Mouse (Mus musculus): ENCODE results near the gene Nfatc3.

Nfatc3 gene

DNA sequence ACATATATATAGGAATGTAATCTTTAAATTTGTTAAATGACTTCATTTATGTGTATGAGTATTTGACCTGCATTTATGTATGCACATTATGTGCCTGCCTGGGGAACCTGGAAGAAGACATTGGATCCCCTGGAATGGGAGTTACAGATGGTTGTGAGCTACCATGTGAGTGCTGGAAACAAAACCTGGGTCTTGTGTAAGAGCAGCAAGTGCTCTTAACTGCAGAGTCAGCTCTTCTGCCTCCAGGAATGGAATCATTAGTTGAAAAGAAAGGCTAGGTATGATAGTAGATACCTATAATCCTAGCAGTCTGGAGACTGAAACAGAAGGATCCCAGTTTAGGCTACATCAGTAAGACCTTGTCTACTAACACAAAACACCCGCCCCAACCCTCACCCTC lies 67.4 kb downstream of the Nfatc3 start:
- DNase-seq (ENCODE audit: low spot score in 2 of 2) = no peak

GRCm38 (mm10) chr8:106127054-106127453 lies 68.4 kb downstream of the Nfatc3 start:
- DNase-seq (ENCODE audit: low spot score in 2 of 2) = no peak

DNA sequence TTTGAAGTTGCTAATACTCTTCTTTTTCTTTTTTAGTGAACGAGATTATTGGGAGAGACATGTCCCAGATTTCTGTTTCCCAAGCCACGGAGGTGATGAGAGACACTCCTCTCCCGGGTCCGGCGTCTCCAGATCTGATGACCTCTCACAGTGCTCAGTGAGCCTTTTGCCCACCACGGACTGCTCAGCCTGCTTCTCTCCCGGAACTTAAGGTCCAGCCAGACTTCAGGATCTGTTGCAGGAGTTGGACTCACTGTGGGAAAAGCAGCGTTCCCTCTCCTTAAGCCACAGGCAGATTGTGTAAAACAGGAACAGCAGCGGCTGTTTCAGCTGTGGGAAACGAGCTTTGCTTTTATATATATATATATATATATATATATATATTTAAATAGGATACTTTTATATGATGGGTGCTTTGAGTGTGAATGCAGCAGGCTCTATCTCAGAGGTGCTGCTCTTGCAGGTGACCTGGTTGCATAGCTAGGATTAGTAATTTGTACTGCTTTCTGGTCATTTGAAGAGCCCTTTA lies 69.3 kb downstream of the Nfatc3 start:
- DNase-seq (ENCODE audit: low spot score in 2 of 2) = peak; percentile 35 to 44

- DNase-seq (ENCODE audit: low spot score in 2 of 2) = no peak
These were observed 70.7 kb downstream of the Nfatc3 start for GRCm38 (mm10) chr8:106129232-106129930.

GRCm38 (mm10) chr8:106129997-106130396 lies 71.4 kb downstream of the Nfatc3 start:
- DNase-seq (ENCODE audit: low spot score in 2 of 2) = no peak

DNA sequence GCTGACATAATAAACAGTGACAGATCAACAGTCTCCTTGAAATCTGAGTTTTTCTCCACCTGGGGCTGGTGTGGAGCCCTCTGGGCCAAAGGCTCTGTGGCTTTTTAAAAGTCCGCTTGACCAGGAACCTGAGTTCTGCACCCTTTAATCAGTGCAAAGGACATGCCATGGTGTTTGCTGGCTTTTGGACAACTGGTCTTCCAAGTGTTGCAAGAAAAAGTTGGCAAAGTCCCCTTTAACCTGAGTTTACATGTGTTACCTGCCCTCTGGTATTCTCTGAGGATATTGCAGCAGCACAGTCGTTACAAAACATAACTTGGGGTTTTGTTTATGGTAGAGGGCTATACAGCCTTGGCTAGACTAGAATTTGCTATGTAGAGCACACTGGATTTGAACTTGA lies 71.9 kb downstream of the Nfatc3 start:
- no peak for DNase-seq (ENCODE audit: low spot score in 2 of 2)

GRCm38 (mm10) chr8:106131021-106131420 lies 72.4 kb downstream of the Nfatc3 start:
- DNase-seq (ENCODE audit: low spot score in 2 of 2) = no peak

DNA sequence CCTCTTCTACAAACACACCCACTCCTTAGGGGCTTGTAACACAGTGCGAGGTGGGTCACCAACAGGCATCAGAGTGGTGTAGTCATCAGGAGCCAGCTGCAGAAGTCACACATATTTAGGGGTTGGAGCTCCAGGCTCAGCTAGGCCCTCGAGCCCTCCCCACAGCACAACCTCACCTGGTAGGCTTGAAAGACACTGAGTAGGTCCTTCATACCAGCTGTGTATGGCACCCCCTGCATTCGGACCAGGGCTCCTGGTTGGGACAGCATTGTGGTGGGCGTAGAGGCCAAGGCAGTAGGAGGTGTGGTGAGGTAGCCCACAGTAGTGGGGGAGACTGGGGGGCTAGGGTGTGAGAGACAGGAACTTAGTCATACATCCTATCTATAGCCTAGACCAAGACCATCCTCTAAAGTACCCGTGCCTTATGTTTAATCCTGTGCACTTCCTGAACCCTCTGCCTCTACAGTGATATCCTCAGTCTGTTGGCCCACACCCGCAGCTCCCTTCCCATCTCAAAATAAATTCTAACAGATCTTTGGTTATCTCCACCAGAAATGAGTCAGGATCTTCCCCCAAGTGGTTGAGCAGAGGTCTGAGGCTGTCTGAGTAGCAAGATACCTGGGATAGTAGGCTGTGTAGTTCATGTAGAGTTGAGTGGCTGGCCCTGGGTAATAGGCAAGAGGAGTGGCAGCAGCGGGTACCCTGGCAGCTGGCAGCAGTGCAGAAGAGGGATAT lies 73.0 kb downstream of the Nfatc3 start:
- no peak for DNase-seq (ENCODE audit: low spot score in 2 of 2)

DNA sequence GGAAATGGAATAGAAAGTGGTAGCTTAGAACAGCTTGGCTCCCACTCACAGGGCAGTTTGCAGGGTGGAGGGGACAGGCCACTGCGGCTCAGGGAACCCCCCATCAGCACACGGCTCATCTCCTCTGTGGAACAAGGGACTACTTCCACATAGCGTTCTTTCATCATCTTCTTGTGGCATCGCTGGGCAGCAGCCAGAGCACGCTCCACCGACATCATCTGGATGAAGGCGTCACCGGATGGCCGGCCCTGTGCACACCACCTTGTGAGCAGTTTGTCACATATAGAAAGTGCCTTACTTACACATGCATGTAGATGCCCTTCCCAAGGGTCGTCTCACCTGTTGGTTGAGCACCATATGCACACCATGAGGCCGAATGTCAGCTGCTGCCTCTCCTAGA lies 73.7 kb downstream of the Nfatc3 start:
- DNase-seq (ENCODE audit: low spot score in 2 of 2) = no peak

- no peak for DNase-seq (ENCODE audit: low spot score in 2 of 2)
These were observed 74.9 kb downstream of the Nfatc3 start for GRCm38 (mm10) chr8:106133526-106133925.

- DNase-seq (ENCODE audit: low spot score in 2 of 2) = no peak
These were observed 75.3 kb downstream of the Nfatc3 start for GRCm38 (mm10) chr8:106133946-106134345.

DNA sequence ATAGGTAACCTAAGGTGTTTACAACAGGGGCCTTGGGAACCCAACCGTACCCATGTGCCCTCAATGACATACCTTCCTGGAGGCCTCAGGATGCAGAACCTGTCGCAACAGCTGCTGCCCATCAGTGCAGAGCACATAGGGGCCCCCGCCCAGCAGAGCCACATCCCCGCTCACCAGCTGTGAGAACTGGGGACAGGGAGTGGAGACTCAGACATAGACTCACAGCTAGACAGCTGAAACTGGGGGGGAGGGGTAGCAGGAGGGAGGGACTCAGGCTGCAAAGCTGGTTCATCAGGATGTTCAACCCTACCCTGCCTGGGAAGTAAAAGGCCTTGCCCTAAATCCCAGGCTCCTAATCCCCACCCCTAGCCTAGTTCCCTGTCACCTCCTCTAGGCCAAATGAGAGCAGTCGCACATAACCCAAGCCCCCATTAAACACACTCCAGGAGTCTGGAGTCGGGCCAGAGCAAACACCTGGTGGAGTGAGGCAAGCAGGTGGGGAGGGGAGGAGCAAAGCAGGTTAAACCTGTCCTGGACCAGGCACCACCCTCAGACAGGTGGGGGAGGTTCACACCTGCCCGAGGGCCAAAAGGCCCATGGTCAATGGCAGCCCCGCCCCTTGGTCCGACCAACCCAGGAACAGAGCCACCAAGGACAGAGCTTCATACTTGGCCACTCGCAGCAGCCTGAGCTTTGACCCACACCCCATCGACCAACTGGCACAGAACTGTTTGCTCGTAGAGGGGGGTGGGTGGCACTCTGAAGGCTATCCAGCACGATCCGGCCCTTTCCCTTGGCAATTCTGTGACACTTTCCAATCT lies 76.3 kb downstream of the Nfatc3 start:
- peak in 1 of 2 experiments; percentile 51 for DNase-seq (ENCODE audit: low spot score in 2 of 2)

DNA sequence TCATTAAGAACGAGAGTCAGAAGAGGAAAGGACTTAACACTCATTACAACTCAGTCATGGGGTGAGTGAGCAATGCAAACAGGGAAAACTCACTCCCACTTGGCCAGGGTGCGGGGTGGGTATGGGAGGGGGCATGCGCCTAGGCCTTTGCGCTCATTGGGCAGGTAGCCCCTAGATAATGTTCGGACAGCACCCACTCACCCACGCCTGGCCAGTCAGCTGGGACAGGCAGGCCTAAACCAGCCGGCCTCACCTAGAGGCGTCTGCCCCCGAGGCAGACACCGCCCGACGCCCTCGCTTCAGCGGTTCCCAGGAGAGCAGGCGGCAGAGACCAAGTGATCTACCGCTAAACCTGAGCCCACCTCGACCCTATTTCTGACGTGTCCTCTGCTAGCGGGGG lies 77.0 kb downstream of the Nfatc3 start:
- DNase-seq (ENCODE audit: low spot score in 2 of 2) = no peak

DNA sequence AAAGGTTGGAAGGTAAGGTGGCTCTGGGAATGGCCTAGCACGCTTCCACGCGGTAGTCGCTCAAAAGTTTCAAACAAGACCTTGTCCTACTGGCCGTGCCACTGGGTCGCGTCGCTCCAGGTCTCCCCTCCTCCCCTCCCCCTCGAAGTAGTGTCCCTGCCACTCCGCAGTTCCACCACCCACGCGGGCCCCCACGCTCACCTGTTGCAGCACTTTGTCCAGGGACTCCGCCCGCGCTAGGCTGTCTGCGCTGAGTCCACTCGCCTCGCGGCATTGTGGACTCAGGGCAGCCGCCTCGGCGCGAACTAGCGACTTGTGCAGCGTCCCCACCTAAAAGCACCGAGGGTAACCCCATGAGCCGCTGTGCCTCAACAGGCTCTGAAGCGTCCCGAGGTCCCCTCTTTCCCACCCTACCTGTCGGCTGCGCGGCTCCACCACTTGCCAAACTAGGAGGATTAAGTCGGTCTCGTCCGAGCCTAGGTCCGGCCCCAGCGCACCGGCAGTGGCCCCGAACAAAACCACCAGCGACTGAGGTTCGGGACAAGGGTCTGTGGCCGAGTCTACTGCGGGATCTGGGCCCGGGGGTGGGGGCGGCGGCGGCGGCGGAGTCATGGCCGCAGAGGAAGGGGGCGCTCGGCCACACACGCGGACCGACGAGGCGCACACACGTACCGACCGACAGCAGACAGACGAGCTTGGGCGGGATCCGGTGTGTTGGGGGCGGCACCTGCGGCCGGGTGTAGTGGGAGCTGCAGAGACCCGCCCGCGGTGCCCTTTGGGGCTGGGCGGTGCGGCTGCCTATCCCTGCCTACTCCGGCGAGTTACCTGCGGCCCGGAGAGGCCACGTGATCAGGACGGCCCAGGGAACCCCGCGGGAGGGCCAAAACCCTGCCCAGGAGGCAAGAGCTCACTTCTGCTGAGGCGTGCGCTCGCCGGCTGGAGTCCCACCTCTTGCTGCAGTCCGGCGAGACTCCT lies 77.8 kb downstream of the Nfatc3 start, which contains the start of gene Esrp2:
Gene Esrp2 (minus strand): TSS at position 819 of the 975 bp plus-strand sequence.
- DNase-seq (ENCODE audit: low spot score in 2 of 2) = peak; percentile 39 to 61

DNA sequence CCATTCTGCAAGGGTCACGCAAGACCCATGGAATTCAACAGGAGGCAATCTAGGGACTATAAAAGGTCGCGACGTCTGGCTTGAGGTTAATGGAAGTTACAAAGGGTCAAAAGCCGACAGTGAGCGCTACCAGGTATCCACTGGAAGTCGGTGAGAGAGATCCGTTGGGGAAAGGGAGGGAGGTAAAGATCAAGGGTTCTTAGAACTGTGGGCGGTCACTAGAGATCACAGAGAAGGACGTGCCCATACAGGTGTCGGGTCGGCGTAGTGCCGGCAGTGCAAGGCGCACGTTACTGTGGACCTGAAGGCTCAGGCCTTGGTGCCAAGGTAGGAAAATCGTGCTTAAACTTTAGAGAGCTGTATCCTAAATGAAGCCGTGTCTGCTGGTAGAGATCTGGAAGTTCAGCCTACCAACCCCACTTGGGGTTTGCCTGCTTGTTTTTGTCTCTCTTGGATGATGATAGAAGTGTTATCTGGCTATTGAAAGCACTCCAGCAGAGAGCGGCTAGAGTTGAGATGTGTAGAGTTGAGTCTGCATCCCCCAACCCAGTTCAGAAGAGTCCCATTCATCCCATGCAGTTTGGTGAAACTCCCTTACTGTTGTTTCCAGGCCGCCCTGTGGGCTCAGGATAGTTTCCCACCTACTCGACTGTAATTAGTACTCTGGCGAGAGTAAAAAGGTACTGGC lies 78.7 kb downstream of the Nfatc3 start:
- no peak for DNase-seq (ENCODE audit: low spot score in 2 of 2)

- DNase-seq (ENCODE audit: low spot score in 2 of 2) = no peak
These were observed 79.4 kb downstream of the Nfatc3 start for GRCm38 (mm10) chr8:106137906-106138477.

- DNase-seq (ENCODE audit: low spot score in 2 of 2) = no peak
These were observed 80.0 kb downstream of the Nfatc3 start for GRCm38 (mm10) chr8:106138616-106139015.

DNA sequence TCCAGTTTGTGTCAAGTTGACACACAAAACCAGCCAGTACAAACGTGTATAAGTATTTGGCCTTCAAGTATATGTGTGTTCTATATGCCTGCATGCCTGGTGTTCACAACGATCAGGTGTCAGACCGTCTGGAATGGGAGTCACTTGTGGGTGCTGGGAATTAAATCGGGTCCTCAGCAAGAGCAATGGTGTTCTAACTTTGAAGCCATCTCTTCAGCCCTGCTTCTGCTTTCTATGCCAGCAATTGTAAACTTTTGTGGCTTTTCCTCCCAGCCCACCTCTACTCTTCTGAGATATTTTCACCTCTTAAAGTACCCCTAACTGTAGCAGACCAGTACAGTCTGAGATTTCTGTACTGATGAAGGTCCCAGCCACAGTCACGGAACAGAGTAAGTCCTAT lies 81.6 kb downstream of the Nfatc3 start:
- DNase-seq (ENCODE audit: low spot score in 2 of 2) = no peak

- DNase-seq (ENCODE audit: low spot score in 2 of 2) = peak; percentile 66 to 81
These were observed 82.1 kb downstream of the Nfatc3 start for GRCm38 (mm10) chr8:106140769-106141168.

- no peak for DNase-seq (ENCODE audit: low spot score in 2 of 2)
These were observed 86.7 kb downstream of the Nfatc3 start for GRCm38 (mm10) chr8:106145331-106145730.
